Mouse (Mus musculus) midbrain, embryonic 12.5 days (tissue): ENCODE measurements at regions not wholly inside any gene's neighbourhood (a gene's known extent, or its start where the extent isn't known, plus 50 kb on each side); places are given as distances from the start of the nearest gene placed in this dataset.

ENCODE experiments used
- ATAC-seq: fragments of 200-750 bp; cut with Nextera tagmentation; 2 replicates; pipeline ENCODE4 v1.8.0; 2017; ENCODE audit warnings: low read depth, moderate TSS enrichment, moderate library complexity; ENCODE audit not compliant: low FRiP score
- H3K27ac ChIP-seq: fragments of 300-500 bp; sonication (generic); replicated peaks from 2 replicates; pipeline ENCODE4 v1.5.1; 2016; ENCODE audit warnings: mild to moderate bottlenecking
- H3K27me3 ChIP-seq: fragments of 300-500 bp; sonication (generic); 2 replicates; pipeline ENCODE4 v1.6.1; 2016; ENCODE audit warnings: mild to moderate bottlenecking
- H3K36me3 ChIP-seq: fragments of 300-500 bp; sonication (generic); 2 replicates; pipeline ENCODE4 v1.6.1; 2016
- H3K4me1 ChIP-seq: fragments of 300-500 bp; sonication (generic); 2 replicates; pipeline ENCODE4 v1.6.1; 2016
- H3K4me2 ChIP-seq: fragments of 300-500 bp; sonication (generic); replicated peaks from 2 replicates; pipeline ENCODE4 v1.6.1; 2016; ENCODE audit warnings: mild to moderate bottlenecking, moderate library complexity
- H3K4me3 ChIP-seq: fragments of 300-500 bp; sonication (generic); 2 replicates; pipeline ENCODE4 v1.5.1; 2016; ENCODE audit warnings: mild to moderate bottlenecking
- H3K9ac ChIP-seq: fragments of 300-500 bp; sonication (generic); replicated peaks from 2 replicates; pipeline ENCODE4 v1.6.1; 2016; ENCODE audit warnings: mild to moderate bottlenecking, moderate library complexity
- H3K9me3 ChIP-seq: fragments of 300-500 bp; sonication (generic); 2 replicates; pipeline ENCODE4 v1.6.1; 2016; ENCODE audit warnings: mild to moderate bottlenecking
- WGBS: fragments of 180-500 bp; shearing (Covaris S2); methylation state at CpG from one replicate; pipeline ENCODE4 v1.1.7; 2016; 5-methylcytosine and 5-hydroxymethylcytosine counted together

- Histone ChIP-seq H3K36me3 (no peaks in the 10 kb centered on the region), H3K27me3 (no peaks in the 10 kb centered on the region), H3K4me2 (no peak overlapping the region), H3K4me3 (no peak overlapping the region), H3K9ac (no peak overlapping the region), H3K27ac (no peak overlapping the region), H3K9me3 (no peaks in the 10 kb centered on the region), H3K4me1 (no peaks in the 10 kb centered on the region)
- ATAC-seq: no peak
- 63% methylated on average over 4 of the region's 4 CpGs for WGBS
Measured at GRCm38 (mm10) chr12:33593685-33594084, 164.2 kb downstream of the Twistnb start.

GRCm38 (mm10) chr12:33605393-33605792 is 176.0 kb downstream of the Twistnb start:
- no peak for ATAC-seq
- no peaks in the 10 kb centered on the region for H3K4me1 ChIP-seq
- H3K27me3 ChIP-seq: no peaks in the 10 kb centered on the region
- WGBS: 65% methylated on average over 4 of the region's 4 CpGs
- no peaks in the 10 kb centered on the region for H3K36me3 ChIP-seq
- H3K27ac ChIP-seq: no peak overlapping the region
- H3K4me3 ChIP-seq: no peak overlapping the region
- H3K4me2 ChIP-seq: no peak overlapping the region
- H3K9me3 ChIP-seq: no peaks in the 10 kb centered on the region
- H3K9ac ChIP-seq: no peak overlapping the region

GRCm38 (mm10) chr12:33607811-33608602 is 178.6 kb downstream of the Twistnb start:
- Histone ChIP-seq H3K9ac (no peak overlapping the region), H3K27ac (no peak overlapping the region), H3K9me3 (no peaks in the 10 kb centered on the region), H3K27me3 (no peaks in the 10 kb centered on the region), H3K4me3 (no peak overlapping the region), H3K36me3 (no peaks in the 10 kb centered on the region), H3K4me2 (no peak overlapping the region), H3K4me1 (no peaks in the 10 kb centered on the region)
- no peak for ATAC-seq
- WGBS: 72% methylated on average over 7 of the region's 7 CpGs

GRCm38 (mm10) chr12:33612378-33612777 is 182.9 kb downstream of the Twistnb start:
- Histone ChIP-seq H3K27ac (no peak overlapping the region), H3K36me3 (no peaks in the 10 kb centered on the region), H3K9me3 (no peaks in the 10 kb centered on the region), H3K9ac (no peak overlapping the region), H3K4me2 (no peak overlapping the region), H3K4me3 (no peak overlapping the region), H3K4me1 (no peaks in the 10 kb centered on the region), H3K27me3 (no peaks in the 10 kb centered on the region)
- 79% methylated on average over 3 of the region's 3 CpGs for WGBS
- ATAC-seq: no peak

GRCm38 (mm10) chr12:33620391-33620790 is 191.0 kb downstream of the Twistnb start:
- Histone ChIP-seq H3K27me3 (no peaks in the 10 kb centered on the region), H3K4me1 (no peaks in the 10 kb centered on the region), H3K4me2 (no peak overlapping the region), H3K27ac (no peak overlapping the region), H3K9ac (no peak overlapping the region), H3K4me3 (no peak overlapping the region), H3K36me3 (no peaks in the 10 kb centered on the region), H3K9me3 (no peaks in the 10 kb centered on the region)
- 88% methylated on average over 4 of the region's 4 CpGs for WGBS
- no peak for ATAC-seq

GRCm38 (mm10) chr12:33626092-33626882 is 196.9 kb downstream of the Twistnb start:
- Histone ChIP-seq H3K9ac (no peak overlapping the region), H3K9me3 (no peaks in the 10 kb centered on the region), H3K27me3 (no peaks in the 10 kb centered on the region), H3K27ac (no peak overlapping the region), H3K4me2 (no peak overlapping the region), H3K36me3 (no peaks in the 10 kb centered on the region), H3K4me3 (no peak overlapping the region), H3K4me1 (no peaks in the 10 kb centered on the region)
- ATAC-seq: no peak
- WGBS: 84% methylated on average over 4 of the region's 4 CpGs

- no peaks in the 10 kb centered on the region for H3K9me3 ChIP-seq
- no peaks in the 10 kb centered on the region for H3K36me3 ChIP-seq
- H3K4me2 ChIP-seq: no peak overlapping the region
- no peaks in the 10 kb centered on the region for H3K27me3 ChIP-seq
- H3K4me3 ChIP-seq: no peak overlapping the region
- H3K27ac ChIP-seq: no peak overlapping the region
- no peak for ATAC-seq
- no peak overlapping the region for H3K9ac ChIP-seq
- WGBS: 93% methylated on average over 1 of the region's 1 CpGs
- peaks cover 6% of the 10 kb centered on the region for H3K4me1 ChIP-seq
Measured at GRCm38 (mm10) chr12:33652597-33652996, 223.2 kb downstream of the Twistnb start.

- H3K36me3 ChIP-seq: no peaks in the 10 kb centered on the region
- 88% methylated on average over 6 of the region's 6 CpGs for WGBS
- H3K27ac ChIP-seq: no peak overlapping the region
- no peak overlapping the region for H3K9ac ChIP-seq
- no peaks in the 10 kb centered on the region for H3K9me3 ChIP-seq
- H3K27me3 ChIP-seq: no peaks in the 10 kb centered on the region
- ATAC-seq: no peak
- H3K4me1 ChIP-seq: no peaks in the 10 kb centered on the region
- H3K4me3 ChIP-seq: no peak overlapping the region
- H3K4me2 ChIP-seq: no peak overlapping the region
Measured at GRCm38 (mm10) chr12:33675508-33675907, 246.1 kb downstream of the Twistnb start.

- no peaks in the 10 kb centered on the region for H3K27me3 ChIP-seq
- no peak overlapping the region for H3K27ac ChIP-seq
- no peak overlapping the region for H3K4me2 ChIP-seq
- H3K9ac ChIP-seq: no peak overlapping the region
- H3K36me3 ChIP-seq: no peaks in the 10 kb centered on the region
- no peak overlapping the region for H3K4me3 ChIP-seq
- WGBS: 88% methylated on average over 3 of the region's 3 CpGs
- ATAC-seq: no peak
- H3K4me1 ChIP-seq: no peaks in the 10 kb centered on the region
- no peaks in the 10 kb centered on the region for H3K9me3 ChIP-seq
Measured at GRCm38 (mm10) chr12:33692870-33693269, 235.4 kb upstream of the Ferd3l start.

GRCm38 (mm10) chr12:33714392-33714791 is 213.8 kb upstream of the Ferd3l start:
- Histone ChIP-seq H3K9ac (no peak overlapping the region), H3K4me1 (peaks cover 7% of the 10 kb centered on the region), H3K27me3 (no peaks in the 10 kb centered on the region), H3K4me3 (no peak overlapping the region), H3K27ac (no peak overlapping the region), H3K4me2 (no peak overlapping the region), H3K9me3 (no peaks in the 10 kb centered on the region), H3K36me3 (no peaks in the 10 kb centered on the region)
- ATAC-seq: no peak
- WGBS: 85% methylated on average over 3 of the region's 3 CpGs

GRCm38 (mm10) chr12:33715997-33716396 is 212.2 kb upstream of the Ferd3l start:
- H3K4me2 ChIP-seq: no peak overlapping the region
- H3K4me1 ChIP-seq: peaks cover 7% of the 10 kb centered on the region
- no peaks in the 10 kb centered on the region for H3K36me3 ChIP-seq
- WGBS: 83% methylated on average over 2 of the region's 2 CpGs
- ATAC-seq: no peak
- no peak overlapping the region for H3K9ac ChIP-seq
- no peak overlapping the region for H3K4me3 ChIP-seq
- H3K27me3 ChIP-seq: no peaks in the 10 kb centered on the region
- H3K27ac ChIP-seq: no peak overlapping the region
- no peaks in the 10 kb centered on the region for H3K9me3 ChIP-seq

- no peak overlapping the region for H3K4me3 ChIP-seq
- no peak overlapping the region for H3K9ac ChIP-seq
- no peaks in the 10 kb centered on the region for H3K27me3 ChIP-seq
- WGBS: 36% methylated on average over 4 of the region's 4 CpGs
- no peaks in the 10 kb centered on the region for H3K36me3 ChIP-seq
- H3K4me1 ChIP-seq: peaks cover 7% of the 10 kb centered on the region
- no peak overlapping the region for H3K4me2 ChIP-seq
- H3K27ac ChIP-seq: no peak overlapping the region
- H3K9me3 ChIP-seq: no peaks in the 10 kb centered on the region
- ATAC-seq: no peak
Measured at GRCm38 (mm10) chr12:33717053-33717452, 211.2 kb upstream of the Ferd3l start.
